ENCODE assay signal across 9 mouse cellular contexts in the genomic region with DNA sequence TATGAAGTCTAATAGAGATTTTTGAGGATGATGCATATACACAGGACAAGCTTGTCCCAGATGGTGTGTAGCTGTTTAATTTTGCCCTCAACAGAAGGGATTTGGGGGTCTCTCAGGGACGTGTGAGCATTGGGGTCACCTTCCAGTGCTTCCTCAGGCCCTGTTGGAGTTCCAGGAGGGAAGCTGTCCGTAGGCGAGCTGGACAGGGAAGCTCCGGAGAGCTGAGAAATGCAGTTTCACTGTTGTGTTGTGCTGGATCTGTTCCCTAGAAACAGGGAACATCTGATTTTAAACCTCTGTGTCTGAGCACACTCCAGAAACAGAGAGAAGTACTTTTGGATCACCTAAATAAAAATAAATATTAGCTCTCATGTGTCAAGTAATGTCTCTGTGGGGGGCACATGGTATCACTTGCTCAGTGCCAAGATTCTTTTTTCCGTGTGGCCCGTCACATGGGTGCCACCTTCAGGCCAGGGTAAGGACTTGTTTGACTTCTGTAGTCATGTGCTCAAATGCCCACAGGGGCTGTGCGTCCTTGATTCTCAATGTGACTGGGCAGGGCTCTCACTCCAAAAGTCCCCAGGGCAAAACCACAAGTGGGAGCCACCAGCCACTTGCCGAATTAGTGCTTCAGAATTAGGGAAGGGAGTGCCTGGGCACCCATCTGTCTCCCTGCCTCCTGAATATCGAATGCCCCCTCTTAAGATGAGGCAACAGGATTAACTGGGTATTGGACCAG. TPM values are rescaled to one million over a fixed set of nuclear protein-coding genes. Genes with fewer than 3 reads are reported as not detected.
DNase-seq lines count a peak whose midpoint lies in the region; ATAC-seq and TF ChIP-seq lines count a peak whose summit lies in the region.
"Had no signal": no experiment of that assay in that cellular context is flagged by ENCODE, and none has a peak within 500 bp of the region (broad histone marks: within the 10 kb centered on the region; RNA-seq: fewer than 3 reads in every experiment).

No protein-coding gene starts in this region.

- H3K27ac ChIP-seq in liver, postnatal 0 days (ENCODE audit: low read depth) = no peak overlapping the region
- H3K27ac ChIP-seq in liver, embryonic 11.5 days (ENCODE audit: low read depth, low read length) = no peak overlapping the region
- peak overlapping the region; percentile 88 for H3K27ac ChIP-seq in heart, embryonic 16.5 days (ENCODE audit: low read length)
- H3K27ac ChIP-seq: midbrain, embryonic 12.5 days had no signal

- peaks cover under 1% of the 10 kb centered on the region; the same call in 1 of the 2 replicates for H3K27me3 ChIP-seq in liver, postnatal 0 days (ENCODE audit: insufficient read depth, low read length)
- H3K27me3 ChIP-seq in liver, embryonic 11.5 days (replicated peaks; ENCODE audit: control insufficient read depth, insufficient read depth, low read length) = peaks cover under 1% of the 10 kb centered on the region
- no peaks in the 10 kb centered on the region for H3K27me3 ChIP-seq in heart, embryonic 16.5 days (ENCODE audit: control insufficient read depth, insufficient read depth, low read length)
- H3K27me3 ChIP-seq: midbrain, embryonic 12.5 days had no signal

- no peak overlapping the region for H3K4me3 ChIP-seq in liver, postnatal 0 days (ENCODE audit: low read depth, low read length)
- H3K4me3 ChIP-seq in liver, embryonic 11.5 days (ENCODE audit: low read depth, low read length) = no peak overlapping the region
- no peak overlapping the region for H3K4me3 ChIP-seq in heart, embryonic 16.5 days (ENCODE audit: low read length)
- H3K4me3 ChIP-seq: midbrain, embryonic 12.5 days had no signal

- no peak for TF ChIP-seq EP300 in liver, postnatal 0 days (IDR thresholded peaks at IDR 0.05; ENCODE audit: low read depth)

- ATAC-seq in liver, postnatal 0 days = no peak
- no peak for ATAC-seq in liver, embryonic 11.5 days (replicated peaks; ENCODE audit: low FRiP score)
- ATAC-seq in heart, embryonic 16.5 days (replicated peaks; ENCODE audit: extremely low read depth, insufficient read depth, low FRiP score) = no peak; the same call in 1 of the 2 replicates
- no peak for ATAC-seq in activated CD4-positive, CD25-positive, alpha-beta regulatory T cell, adult 4 months

- H3K9ac ChIP-seq in liver, postnatal 0 days (replicated peaks) = no peak overlapping the region
- H3K9ac ChIP-seq in liver, embryonic 11.5 days (ENCODE audit: low read depth, low read length) = no peak overlapping the region
- H3K9ac ChIP-seq in heart, embryonic 16.5 days (ENCODE audit: low read length) = peak overlapping the region; percentile 54
- H3K9ac ChIP-seq: midbrain, embryonic 12.5 days had no signal

- WGBS in liver, postnatal 0 days (ENCODE audit: insufficient replicate concordance) = 51% methylated on average over 9 of the region's 9 CpGs
- WGBS in liver, embryonic 11.5 days = 58% methylated on average over 9 of the region's 9 CpGs
- 22% methylated on average over 9 of the region's 9 CpGs for WGBS in heart, embryonic 16.5 days

- H3K36me3 ChIP-seq in liver, postnatal 0 days (replicated peaks; ENCODE audit: insufficient read depth, low read length) = no peaks in the 10 kb centered on the region; the same call in 1 of the 2 replicates
- H3K36me3 ChIP-seq in liver, embryonic 11.5 days (ENCODE audit: control insufficient read depth, insufficient read depth, low read length) = no peaks in the 10 kb centered on the region
- H3K36me3 ChIP-seq in heart, embryonic 16.5 days (ENCODE audit: control insufficient read depth, insufficient read depth) = peaks cover 5% of the 10 kb centered on the region; the same call in 1 of the 2 replicates

- no peak for DNase-seq in liver, postnatal 0 days
- no peak for DNase-seq in liver, embryonic 11.5 days (ENCODE audit: low spot score)
- peak; percentile 84 for DNase-seq in ZHBTc4 (ENCODE audit: low read depth, low spot score)
- peak; percentile 66 to 83 for DNase-seq in lung, postnatal 4 days
- no peak for DNase-seq in left cerebral cortex, adult 11 months (ENCODE audit: low spot score)
- DNase-seq in layer of hippocampus, postnatal 10 days (ENCODE audit: low spot score in 2 of 2) = no peak

- peak; percentile 50 for TF ChIP-seq CTCF in liver, postnatal 0 days (IDR thresholded peaks at IDR 0.05; ENCODE audit: low read depth)

- H3K9me3 ChIP-seq in liver, postnatal 0 days (ENCODE audit: low read length) = no peaks in the 10 kb centered on the region
- H3K9me3 ChIP-seq in liver, embryonic 11.5 days (ENCODE audit: control insufficient read depth, low read length) = no peaks in the 10 kb centered on the region
- no peaks in the 10 kb centered on the region for H3K9me3 ChIP-seq in heart, embryonic 16.5 days (replicated peaks; ENCODE audit: control insufficient read depth, low read length)
- H3K9me3 ChIP-seq: midbrain, embryonic 12.5 days had no signal

- H3K4me2 ChIP-seq in liver, postnatal 0 days (ENCODE audit: low read depth, low read length) = no peak overlapping the region
- H3K4me2 ChIP-seq in liver, embryonic 11.5 days = no peak overlapping the region
- H3K4me2 ChIP-seq in heart, embryonic 16.5 days (ENCODE audit: low read depth, low read length) = peak overlapping the region; percentile 19; the same call in 1 of the 2 replicates
- H3K4me2 ChIP-seq: midbrain, embryonic 12.5 days had no signal

- peaks cover 22% of the 10 kb centered on the region for H3K4me1 ChIP-seq in liver, postnatal 0 days (ENCODE audit: insufficient read depth)
- H3K4me1 ChIP-seq in liver, embryonic 11.5 days (replicated peaks; ENCODE audit: control insufficient read depth, insufficient read depth, low read length) = peaks cover 16% of the 10 kb centered on the region
- H3K4me1 ChIP-seq in heart, embryonic 16.5 days (ENCODE audit: control insufficient read depth, insufficient read depth, low read length) = peaks cover 66% of the 10 kb centered on the region

RNA-seq across cellular contexts. Expression of gene Adam19, which starts 7.4 kb away (rescaled TPM):
- polyA plus RNA-seq in liver, postnatal 0 days (2015; fragmentation: Nextera tagmentation; extraction: Ambion mirVana) = 1.0 and 1.1 TPM in 2 replicates
- polyA plus RNA-seq in liver, embryonic 11.5 days (2014; fragmentation: Nextera tagmentation; extraction: Ambion mirVana) = 8.5 and 8.8 TPM in 2 replicates
- polyA plus RNA-seq in heart, embryonic 16.5 days (2015; fragmentation: Nextera tagmentation; extraction: Ambion mirVana) = 21.3 and 24.4 TPM in 2 replicates
- polyA plus RNA-seq in activated CD4-positive, CD25-positive, alpha-beta regulatory T cell, adult 4 months (2017; shearing (Covaris generic)) = 10 to 100 TPM; 74.6 to 85.8 TPM
- total RNA-seq in layer of hippocampus, postnatal 10 days (2021) = 10 to 100 TPM; 34.4 to 36.0 TPM

RNA-seq across cellular contexts. Expression of gene Gm12166, which starts 11.0 kb away (rescaled TPM):
- polyA plus RNA-seq in liver, postnatal 0 days (2015; fragmentation: Nextera tagmentation; extraction: Ambion mirVana) = 3.6 and 5.2 TPM in 2 replicates
- polyA plus RNA-seq in liver, embryonic 11.5 days (2014; fragmentation: Nextera tagmentation; extraction: Ambion mirVana) = 5.5 and 6.6 TPM in 2 replicates
- 3.0 and 10.7 TPM in 2 replicates for polyA plus RNA-seq in heart, embryonic 16.5 days (2015; fragmentation: Nextera tagmentation; extraction: Ambion mirVana)
- 10 to 100 TPM; 19.9 to 53.2 TPM for polyA plus RNA-seq in activated CD4-positive, CD25-positive, alpha-beta regulatory T cell, adult 4 months (2017; shearing (Covaris generic))
- total RNA-seq in layer of hippocampus, postnatal 10 days (2021) = 1 to 10 TPM; 3.6 to 3.7 TPM

Comparison
In these comparisons a context has a peak if more than half of its experiments do, and no peak if none do; other contexts are left out.
1. DNase-seq: peak in ZHBTc4 (single experiment) and lung, postnatal 4 days (2 of 2); none in liver, postnatal 0 days (single experiment), liver, embryonic 11.5 days (single experiment), left cerebral cortex, adult 11 months (single experiment) and layer of hippocampus, postnatal 10 days (0 of 2).